Mouse (Mus musculus) kidney, adult 2 months (tissue): Measurements from ENCODE around the gene AC109138.7. TPM values are rescaled to one million over a fixed set of nuclear protein-coding genes. Genes with fewer than 3 reads are reported as not detected.

Experiments
- DNase-seq: peaks from one replicate; pipeline ENCODE4 v3.0.0; 2021
- H3K27ac ChIP-seq: fragments of 200-500 bp; 2 replicates; pipeline ENCODE4 v1.5.1; 2012; ENCODE audit warnings: low read depth, low read length, control low read depth, inconsistent platforms; ENCODE audit not compliant: insufficient read depth
- H3K27me3 ChIP-seq: fragments of 200-500 bp; replicated peaks from 2 replicates; pipeline ENCODE4 v1.6.1; 2012; ENCODE audit warnings: mild to moderate bottlenecking, moderate library complexity, low read length, inconsistent platforms; ENCODE audit not compliant: control insufficient read depth, insufficient read depth
- H3K36me3 ChIP-seq: fragments of 200-500 bp; 2 replicates; pipeline ENCODE4 v1.6.1; 2012; ENCODE audit warnings: mild to moderate bottlenecking, moderate library complexity, low read length, inconsistent platforms; ENCODE audit not compliant: control insufficient read depth, insufficient read depth
- H3K4me1 ChIP-seq: fragments of 200-500 bp; 2 replicates; pipeline ENCODE4 v1.6.1; 2011; ENCODE audit warnings: low read length; ENCODE audit not compliant: control insufficient read depth, insufficient read depth
- H3K4me3 ChIP-seq: fragments of 200-500 bp; 2 replicates; pipeline ENCODE4 v1.5.1; 2011; ENCODE audit warnings: mild to moderate bottlenecking, low read depth, low read length, control low read depth; ENCODE audit not compliant: insufficient read depth
- CTCF ChIP-seq: fragments of 200-500 bp; conservative IDR thresholded peaks from 2 replicates; pipeline ENCODE4 v1.5.1; 2011; ENCODE audit warnings: low read depth, mild to moderate bottlenecking, control low read depth, low read length, moderate library complexity, mixed read lengths; ENCODE audit not compliant: insufficient read depth, insufficient read length
- POLR2A ChIP-seq: fragments of 200-500 bp; IDR thresholded peaks from one replicate; pipeline ENCODE4 v1.6.1; 2011; ENCODE audit warnings: low read depth, low read length, control low read depth
- WGBS: fragments of 180-500 bp; shearing (Covaris S2); methylation state at CpG from one replicate; pipeline ENCODE4 v1.1.7; 2018; 5-methylcytosine and 5-hydroxymethylcytosine counted together
- polyA plus RNA-seq: library from polyadenylated mRNA; depleted of rRNA; stranded (reverse); fragments of >200 nt; gene quantifications from 2 replicates; pipeline ENCODE4 v1.2.3, GENCODE M21; 2012

AC109138.7 gene
- polyA plus RNA-seq, 1 experiment: 3.4 TPM

GRCm38 (mm10) chr19:4202149-4202548 lies 12.0 kb upstream of the AC109138.7 start:
- Histone ChIP-seq H3K4me1 (peaks cover 14% of the 10 kb centered on the region), H3K36me3 (no peaks in the 10 kb centered on the region), H3K27me3 (no peaks in the 10 kb centered on the region), H3K27ac (no peak overlapping the region), H3K4me3 (peak overlapping the region; percentile 65; the same call in 1 of the 2 replicates)
- no peak for TF ChIP-seq CTCF
- TF ChIP-seq POLR2A: no peak
- no peak for DNase-seq
- WGBS: 48% methylated on average over 7 of the region's 7 CpGs

GRCm38 (mm10) chr19:4203148-4203547 lies 11.0 kb upstream of the AC109138.7 start:
- Histone ChIP-seq H3K27me3 (no peaks in the 10 kb centered on the region), H3K27ac (no peak overlapping the region), H3K4me1 (peaks cover 14% of the 10 kb centered on the region), H3K4me3 (no peak overlapping the region), H3K36me3 (no peaks in the 10 kb centered on the region)
- DNase-seq: no peak
- 60% methylated on average over 3 of the region's 3 CpGs for WGBS
- TF ChIP-seq POLR2A (no peak), CTCF (no peak)

- Histone ChIP-seq H3K36me3 (no peaks in the 10 kb centered on the region), H3K27me3 (no peaks in the 10 kb centered on the region), H3K27ac (peak overlapping the region; percentile 37; the same call in 1 of the 2 replicates), H3K4me3 (no peak overlapping the region), H3K4me1 (peaks cover 14% of the 10 kb centered on the region)
- no peak for TF ChIP-seq POLR2A
- no peak for TF ChIP-seq CTCF
- 56% methylated on average over 13 of the region's 13 CpGs for WGBS
- peak; percentile 50 for DNase-seq
These were observed 10.4 kb upstream of the AC109138.7 start for GRCm38 (mm10) chr19:4203604-4204326.

- H3K27me3 ChIP-seq: no peaks in the 10 kb centered on the region
These were observed 9.3 kb upstream of the AC109138.7 start for GRCm38 (mm10) chr19:4204889-4205288.

GRCm38 (mm10) chr19:4206971-4207370 lies 7.2 kb upstream of the AC109138.7 start:
- DNase-seq: peak; percentile 87
- no peak for TF ChIP-seq POLR2A
- peak; percentile 99; the same call in 1 of the 2 replicates for TF ChIP-seq CTCF
- Histone ChIP-seq H3K27ac (no peak overlapping the region), H3K4me3 (no peak overlapping the region), H3K27me3 (no peaks in the 10 kb centered on the region), H3K36me3 (no peaks in the 10 kb centered on the region), H3K4me1 (peaks cover 2% of the 10 kb centered on the region; the same call in 1 of the 2 replicates)
- WGBS: 0% methylated on average over 2 of the region's 2 CpGs

More at GRCm38 (mm10) chr19:4204889-4205288, 9.3 kb upstream of the AC109138.7 start:
- H3K36me3 ChIP-seq: no peaks in the 10 kb centered on the region
- WGBS: 70% methylated on average over 4 of the region's 4 CpGs
- no peak for DNase-seq
- peaks cover 14% of the 10 kb centered on the region for H3K4me1 ChIP-seq
- H3K4me3 ChIP-seq: no peak overlapping the region
- TF ChIP-seq CTCF (no peak), POLR2A (no peak)
- no peak overlapping the region for H3K27ac ChIP-seq

- no peak for TF ChIP-seq POLR2A
- TF ChIP-seq CTCF: no peak
- no peaks in the 10 kb centered on the region for H3K36me3 ChIP-seq
- H3K27ac ChIP-seq: no peak overlapping the region
- peaks cover 5% of the 10 kb centered on the region for H3K4me1 ChIP-seq
- H3K27me3 ChIP-seq: no peaks in the 10 kb centered on the region
- H3K4me3 ChIP-seq: no peak overlapping the region
- 87% methylated on average over 5 of the region's 5 CpGs for WGBS
- DNase-seq: no peak
These were observed 5.6 kb upstream of the AC109138.7 start for GRCm38 (mm10) chr19:4208563-4208962.

GRCm38 (mm10) chr19:4211891-4212588 lies 2.1 kb upstream of the AC109138.7 start:
- Histone ChIP-seq H3K27ac (no peak overlapping the region), H3K4me1 (peaks cover 9% of the 10 kb centered on the region), H3K4me3 (no peak overlapping the region), H3K36me3 (no peaks in the 10 kb centered on the region), H3K27me3 (no peaks in the 10 kb centered on the region)
- TF ChIP-seq CTCF (no peak), POLR2A (no peak)
- DNase-seq: no peak
- 87% methylated on average over 4 of the region's 4 CpGs for WGBS
